In genomic region chr10:128625287-128625894, GRCm38 (mm10) we compare ENCODE assay signal across 8 mouse cellular contexts. TPM values are rescaled to one million over a fixed set of nuclear protein-coding genes. Genes with fewer than 3 reads are reported as not detected.
DNase-seq lines count a peak whose midpoint lies in the region; ATAC-seq and TF ChIP-seq lines count a peak whose summit lies in the region.

No protein-coding gene starts in this region.

- DNase-seq in kidney, postnatal 0 days (ENCODE audit: low spot score), result no peak
- no peak for DNase-seq in kidney, adult 8-10 months
- DNase-seq in c-Kit-negative CD71-positive TER-119-positive erythroid progenitor cells, embryonic 14.5 days (ENCODE audit: low read depth, low spot score), result peak; percentile 58
- no peak for DNase-seq in hindbrain, postnatal 0 days (ENCODE audit: low spot score)
- DNase-seq in midbrain, postnatal 0 days (ENCODE audit: low spot score), result no peak
- DNase-seq in frontal cortex, adult 2 months (ENCODE audit: extremely low spot score in 1 of 2, low spot score in 1 of 2), result no peak
- DNase-seq in left cerebral cortex, postnatal 10 days (ENCODE audit: extremely low spot score in 1 of 2, low spot score in 2 of 2), result no peak
- no peak for DNase-seq in adrenal gland, adult 18-20 months (ENCODE audit: low spot score in 2 of 2)

- H3K27ac ChIP-seq in kidney, postnatal 0 days, result peak overlapping the region; percentile 69; the same call in 1 of the 2 replicates
- peak overlapping the region; percentile 83; the same call in 1 of the 2 replicates for H3K27ac ChIP-seq in hindbrain, postnatal 0 days
- H3K27ac ChIP-seq in midbrain, postnatal 0 days (ENCODE audit: low read depth, low read length), result peak overlapping the region; percentile 58; the same call in 1 of the 2 replicates

- TF ChIP-seq CTCF in kidney, postnatal 0 days (IDR thresholded peaks at IDR 0.05; ENCODE audit: low read depth), result no peak
- no peak for TF ChIP-seq CTCF in hindbrain, postnatal 0 days (IDR thresholded peaks at IDR 0.05; ENCODE audit: low read depth)
- no peak for TF ChIP-seq CTCF in midbrain, postnatal 0 days (IDR thresholded peaks at IDR 0.05)

- ATAC-seq in kidney, postnatal 0 days (replicated peaks; ENCODE audit: low FRiP score, low read depth), result no peak
- no peak for ATAC-seq in hindbrain, postnatal 0 days
- no peak for ATAC-seq in midbrain, postnatal 0 days (ENCODE audit: low FRiP score)

- H3K27me3 ChIP-seq in kidney, postnatal 0 days (ENCODE audit: insufficient read depth, low read length), result no peaks in the 10 kb centered on the region
- no peaks in the 10 kb centered on the region for H3K27me3 ChIP-seq in hindbrain, postnatal 0 days (ENCODE audit: insufficient read depth, low read length)
- H3K27me3 ChIP-seq in midbrain, postnatal 0 days (ENCODE audit: insufficient read depth, low read length), result no peaks in the 10 kb centered on the region

- H3K4me2 ChIP-seq in kidney, postnatal 0 days (ENCODE audit: low read length), result peak overlapping the region; percentile 76
- H3K4me2 ChIP-seq in hindbrain, postnatal 0 days (ENCODE audit: low read depth, low read length), result peak overlapping the region; percentile 86
- peak overlapping the region; percentile 76 for H3K4me2 ChIP-seq in midbrain, postnatal 0 days (ENCODE audit: low read depth, low read length, poor library complexity, severe bottlenecking)

- peak overlapping the region; percentile 90 for H3K9ac ChIP-seq in kidney, postnatal 0 days (ENCODE audit: low read depth, low read length)
- H3K9ac ChIP-seq in hindbrain, postnatal 0 days (replicated peaks; ENCODE audit: low read length), result peak overlapping the region; percentile 76
- peak overlapping the region; percentile 72 for H3K9ac ChIP-seq in midbrain, postnatal 0 days (replicated peaks; ENCODE audit: low read length, poor library complexity, severe bottlenecking)

- H3K4me1 ChIP-seq in kidney, postnatal 0 days (replicated peaks; ENCODE audit: insufficient read depth, low read length), result no peaks in the 10 kb centered on the region
- H3K4me1 ChIP-seq in hindbrain, postnatal 0 days (ENCODE audit: insufficient read depth, low read length), result no peaks in the 10 kb centered on the region
- H3K4me1 ChIP-seq in midbrain, postnatal 0 days (ENCODE audit: insufficient read depth, low read length), result peaks cover 6% of the 10 kb centered on the region

- peak overlapping the region; percentile 72 for H3K4me3 ChIP-seq in kidney, postnatal 0 days (replicated peaks; ENCODE audit: low read depth, low read length)
- H3K4me3 ChIP-seq in hindbrain, postnatal 0 days (ENCODE audit: low read length), result peak overlapping the region; percentile 55
- H3K4me3 ChIP-seq in midbrain, postnatal 0 days (ENCODE audit: low read depth, low read length), result peak overlapping the region; percentile 57

- 40% methylated on average over 7 of the region's 7 CpGs for WGBS in kidney, postnatal 0 days
- 47% methylated on average over 7 of the region's 7 CpGs for WGBS in hindbrain, postnatal 0 days
- WGBS in midbrain, postnatal 0 days, result 47% methylated on average over 7 of the region's 7 CpGs

- peaks cover 14% of the 10 kb centered on the region; the same call in 1 of the 2 replicates for H3K36me3 ChIP-seq in kidney, postnatal 0 days (ENCODE audit: insufficient read depth, low read length)
- H3K36me3 ChIP-seq in hindbrain, postnatal 0 days (ENCODE audit: insufficient read depth, low read length), result peaks cover 6% of the 10 kb centered on the region
- H3K36me3 ChIP-seq in midbrain, postnatal 0 days (ENCODE audit: insufficient read depth, low read length), result peaks cover 10% of the 10 kb centered on the region

- H3K9me3 ChIP-seq in kidney, postnatal 0 days (replicated peaks; ENCODE audit: low read length), result no peaks in the 10 kb centered on the region
- H3K9me3 ChIP-seq in hindbrain, postnatal 0 days (ENCODE audit: low read length), result no peaks in the 10 kb centered on the region
- no peaks in the 10 kb centered on the region for H3K9me3 ChIP-seq in midbrain, postnatal 0 days (ENCODE audit: low read length)

- intact Hi-C loops in left cerebral cortex, postnatal 10 days (cut with DNase I), result loop anchor here (5.0 kb wide), 1 partner anchor 47 kb away; the partner anchor contains the start of gene Suox

RNA-seq across cellular contexts. Expression of gene Rps26, which starts 1.2 kb away (rescaled TPM):
- polyA plus RNA-seq in kidney, postnatal 0 days (2015; fragmentation: Nextera tagmentation; extraction: Ambion mirVana), result 836 and 985 TPM in 2 replicates
- total RNA-seq in hindbrain, postnatal 0 days (2014; rRNA removed), result 1,199 and 1,407 TPM in 2 replicates
- 399 and 422 TPM in 2 replicates for polyA plus RNA-seq in hindbrain, postnatal 0 days (2015; fragmentation: Nextera tagmentation; extraction: Ambion mirVana)
- 1,580 and 1,646 TPM in 2 replicates for total RNA-seq in midbrain, postnatal 0 days (2014; rRNA removed)
- 382 and 398 TPM in 2 replicates for polyA plus RNA-seq in midbrain, postnatal 0 days (2015; fragmentation: Nextera tagmentation; extraction: Ambion mirVana)
- 396 and 476 TPM in 2 replicates for polyA plus RNA-seq in frontal cortex, adult 2 months (2012; rRNA removed)
- 100 to 1,000 TPM; 382 to 405 TPM for total RNA-seq in left cerebral cortex, postnatal 10 days (2021)
- 100 to 1,000 TPM; 564 to 729 TPM for total RNA-seq in adrenal gland, adult 18-20 months (2021)

RNA-seq across cellular contexts. Expression of gene Ikzf4, which starts 20.4 kb away (rescaled TPM):
- polyA plus RNA-seq in kidney, postnatal 0 days (2015; fragmentation: Nextera tagmentation; extraction: Ambion mirVana), result 1.4 and 1.8 TPM in 2 replicates
- 11.0 and 90.5 TPM in 2 replicates for total RNA-seq in hindbrain, postnatal 0 days (2014; rRNA removed)
- polyA plus RNA-seq in hindbrain, postnatal 0 days (2015; fragmentation: Nextera tagmentation; extraction: Ambion mirVana), result 8.6 and 9.8 TPM in 2 replicates
- total RNA-seq in midbrain, postnatal 0 days (2014; rRNA removed), result 21.9 and 26.2 TPM in 2 replicates
- polyA plus RNA-seq in midbrain, postnatal 0 days (2015; fragmentation: Nextera tagmentation; extraction: Ambion mirVana), result 16.8 and 17.9 TPM in 2 replicates
- polyA plus RNA-seq in frontal cortex, adult 2 months (2012; rRNA removed), result 11.1 and 11.6 TPM in 2 replicates
- 10 to 100 TPM; 18.5 to 19.8 TPM for total RNA-seq in left cerebral cortex, postnatal 10 days (2021)
- 1 to 10 TPM; 2.3 TPM for total RNA-seq in adrenal gland, adult 18-20 months (2021)

RNA-seq across cellular contexts. Expression of gene Erbb3, which starts 35.9 kb away (rescaled TPM):
- polyA plus RNA-seq in kidney, postnatal 0 days (2015; fragmentation: Nextera tagmentation; extraction: Ambion mirVana), result 9.6 and 10.2 TPM in 2 replicates
- total RNA-seq in hindbrain, postnatal 0 days (2014; rRNA removed), result 1.3 and 1.7 TPM in 2 replicates
- polyA plus RNA-seq in hindbrain, postnatal 0 days (2015; fragmentation: Nextera tagmentation; extraction: Ambion mirVana), result 0.64 and 0.65 TPM in 2 replicates
- 1.1 and 1.2 TPM in 2 replicates for total RNA-seq in midbrain, postnatal 0 days (2014; rRNA removed)
- 0.21 and 0.33 TPM in 2 replicates for polyA plus RNA-seq in midbrain, postnatal 0 days (2015; fragmentation: Nextera tagmentation; extraction: Ambion mirVana)
- 8.4 and 9.2 TPM in 2 replicates for polyA plus RNA-seq in frontal cortex, adult 2 months (2012; rRNA removed)
- total RNA-seq in left cerebral cortex, postnatal 10 days (2021), result 1 to 10 TPM; 1.1 to 2.2 TPM
- 1 to 10 TPM; 2.6 to 4.0 TPM for total RNA-seq in adrenal gland, adult 18-20 months (2021)

RNA-seq across cellular contexts. Expression of gene Suox, which starts 48.5 kb away (rescaled TPM):
- polyA plus RNA-seq in kidney, postnatal 0 days (2015; fragmentation: Nextera tagmentation; extraction: Ambion mirVana), result 14.2 and 15.1 TPM in 2 replicates
- total RNA-seq in hindbrain, postnatal 0 days (2014; rRNA removed), result 15.3 and 15.5 TPM in 2 replicates
- 10.3 and 10.9 TPM in 2 replicates for polyA plus RNA-seq in hindbrain, postnatal 0 days (2015; fragmentation: Nextera tagmentation; extraction: Ambion mirVana)
- total RNA-seq in midbrain, postnatal 0 days (2014; rRNA removed), result 11.5 and 15.7 TPM in 2 replicates
- polyA plus RNA-seq in midbrain, postnatal 0 days (2015; fragmentation: Nextera tagmentation; extraction: Ambion mirVana), result 8.9 and 11.8 TPM in 2 replicates
- 12.9 and 13.4 TPM in 2 replicates for polyA plus RNA-seq in frontal cortex, adult 2 months (2012; rRNA removed)
- total RNA-seq in left cerebral cortex, postnatal 10 days (2021), result 10 to 100 TPM; 11.1 to 11.8 TPM
- total RNA-seq in adrenal gland, adult 18-20 months (2021), result 10 to 100 TPM; 29.4 to 37.6 TPM

RNA-seq across cellular contexts. Expression of gene Pa2g4, which starts 59.6 kb away (rescaled TPM):
- polyA plus RNA-seq in kidney, postnatal 0 days (2015; fragmentation: Nextera tagmentation; extraction: Ambion mirVana), result 124 and 132 TPM in 2 replicates
- total RNA-seq in hindbrain, postnatal 0 days (2014; rRNA removed), result 48.0 and 61.2 TPM in 2 replicates
- polyA plus RNA-seq in hindbrain, postnatal 0 days (2015; fragmentation: Nextera tagmentation; extraction: Ambion mirVana), result 114 and 117 TPM in 2 replicates
- 78.0 and 82.4 TPM in 2 replicates for total RNA-seq in midbrain, postnatal 0 days (2014; rRNA removed)
- 107 and 110 TPM in 2 replicates for polyA plus RNA-seq in midbrain, postnatal 0 days (2015; fragmentation: Nextera tagmentation; extraction: Ambion mirVana)
- 72.3 and 78.6 TPM in 2 replicates for polyA plus RNA-seq in frontal cortex, adult 2 months (2012; rRNA removed)
- 10 to 100 TPM; 80.0 to 83.7 TPM for total RNA-seq in left cerebral cortex, postnatal 10 days (2021)
- total RNA-seq in adrenal gland, adult 18-20 months (2021), result 10 to 100 TPM; 72.6 to 85.2 TPM
